Mouse (Mus musculus) splenic B cell, adult 2 months (primary cell): ENCODE measurements around the gene Lrrc73.

Source experiments
- DNase-seq: peaks from one replicate; pipeline ENCODE4 v3.0.0-alpha.2; 2011; ENCODE audit warnings: low read depth, low spot score
- H3K27me3 ChIP-seq: 2 replicates; pipeline ENCODE4 v1.6.1; 2012; ENCODE audit warnings: mild to moderate bottlenecking, low read length, moderate library complexity, mixed read lengths; ENCODE audit not compliant: control insufficient read depth, poor library complexity, insufficient read depth, severe bottlenecking
- H3K36me3 ChIP-seq: 2 replicates; pipeline ENCODE4 v1.6.1; 2012; ENCODE audit warnings: mild to moderate bottlenecking, low read length, moderate library complexity, mixed read lengths; ENCODE audit not compliant: control insufficient read depth, poor library complexity, insufficient read depth, severe bottlenecking

Lrrc73 gene

GRCm38 (mm10) chr17:46248189-46248522 lies 5.2 kb upstream of the Lrrc73 start:
- peaks cover 6% of the 10 kb centered on the region for H3K36me3 ChIP-seq
- DNase-seq, result no peak
- no peaks in the 10 kb centered on the region for H3K27me3 ChIP-seq

DNA sequence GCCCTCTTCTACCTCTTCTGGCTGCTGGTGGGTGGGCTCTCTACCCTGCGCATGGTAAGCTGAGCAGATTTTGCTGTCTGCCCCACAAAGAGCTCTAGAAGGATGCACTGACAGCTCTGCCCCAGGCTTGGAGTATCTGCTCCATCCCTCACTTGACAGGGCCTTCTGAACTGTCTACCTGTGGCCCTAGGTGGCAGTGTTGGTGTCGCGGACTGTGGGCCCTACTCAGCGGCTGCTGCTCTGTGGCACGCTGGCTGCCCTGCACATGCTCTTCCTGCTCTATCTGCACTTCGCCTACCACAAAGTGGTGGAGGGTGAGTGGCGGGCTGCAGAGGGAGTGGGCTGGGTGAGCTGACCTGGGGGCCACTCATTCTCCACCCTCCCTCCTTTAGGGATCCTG lies 2.2 kb upstream of the Lrrc73 start:
- H3K36me3 ChIP-seq, result peaks cover 6% of the 10 kb centered on the region
- H3K27me3 ChIP-seq, result no peaks in the 10 kb centered on the region
- DNase-seq, result peak; percentile 38

DNA sequence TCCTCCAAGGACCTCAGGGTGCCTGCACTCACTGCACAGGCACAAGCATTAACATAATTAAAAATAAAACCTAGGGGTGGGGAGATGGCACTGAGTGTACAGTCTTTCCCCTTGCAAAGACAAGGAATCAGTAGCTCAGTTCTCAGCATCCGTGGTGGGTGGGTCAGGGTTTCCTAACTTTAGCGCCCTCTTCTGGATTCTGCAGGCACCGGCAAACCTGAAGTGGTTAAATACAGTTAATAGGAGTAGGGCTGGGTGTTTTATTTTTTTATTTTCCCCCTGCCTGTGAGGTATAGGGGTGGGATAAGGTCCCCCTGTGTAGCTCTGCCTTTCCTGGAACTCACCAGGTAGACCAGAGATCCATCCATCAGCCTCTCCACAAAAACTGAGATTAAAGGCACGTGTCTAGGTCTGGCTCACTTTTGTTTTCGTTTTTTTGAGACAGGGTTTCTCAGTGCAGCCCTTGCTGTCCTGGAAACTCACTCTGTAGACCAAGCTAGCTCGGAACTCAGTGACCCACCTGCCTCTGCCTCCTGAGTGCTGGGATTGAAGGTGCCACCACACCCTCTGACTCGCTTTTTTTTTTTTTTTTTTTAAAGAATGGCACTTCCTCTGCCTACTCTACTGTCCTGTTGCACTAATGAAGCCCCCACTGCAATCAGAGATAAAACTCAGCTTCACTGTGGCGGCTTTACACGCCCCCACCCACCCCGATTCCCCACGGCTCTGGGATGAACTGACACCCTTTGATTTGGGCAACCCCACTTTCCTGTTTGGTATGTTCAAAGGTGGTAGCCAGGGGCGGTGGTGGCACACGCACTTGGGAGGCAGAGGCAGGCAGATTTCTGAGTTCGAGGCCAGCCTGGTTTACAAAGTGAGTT lies 520 bp upstream of the Lrrc73 start:
- H3K27me3 ChIP-seq, result no peaks in the 10 kb centered on the region
- H3K36me3 ChIP-seq, result peaks cover 6% of the 10 kb centered on the region
- peak; percentile 59 for DNase-seq

GRCm38 (mm10) chr17:46254106-46254505 lies 775 bp downstream of the Lrrc73 start:
- Histone ChIP-seq H3K36me3 (peaks cover 7% of the 10 kb centered on the region), H3K27me3 (no peaks in the 10 kb centered on the region)
- no peak for DNase-seq

GRCm38 (mm10) chr17:46255147-46255546 lies 1.8 kb downstream of the Lrrc73 start:
- DNase-seq, result no peak
- Histone ChIP-seq H3K36me3 (peaks cover 9% of the 10 kb centered on the region), H3K27me3 (no peaks in the 10 kb centered on the region)

DNA sequence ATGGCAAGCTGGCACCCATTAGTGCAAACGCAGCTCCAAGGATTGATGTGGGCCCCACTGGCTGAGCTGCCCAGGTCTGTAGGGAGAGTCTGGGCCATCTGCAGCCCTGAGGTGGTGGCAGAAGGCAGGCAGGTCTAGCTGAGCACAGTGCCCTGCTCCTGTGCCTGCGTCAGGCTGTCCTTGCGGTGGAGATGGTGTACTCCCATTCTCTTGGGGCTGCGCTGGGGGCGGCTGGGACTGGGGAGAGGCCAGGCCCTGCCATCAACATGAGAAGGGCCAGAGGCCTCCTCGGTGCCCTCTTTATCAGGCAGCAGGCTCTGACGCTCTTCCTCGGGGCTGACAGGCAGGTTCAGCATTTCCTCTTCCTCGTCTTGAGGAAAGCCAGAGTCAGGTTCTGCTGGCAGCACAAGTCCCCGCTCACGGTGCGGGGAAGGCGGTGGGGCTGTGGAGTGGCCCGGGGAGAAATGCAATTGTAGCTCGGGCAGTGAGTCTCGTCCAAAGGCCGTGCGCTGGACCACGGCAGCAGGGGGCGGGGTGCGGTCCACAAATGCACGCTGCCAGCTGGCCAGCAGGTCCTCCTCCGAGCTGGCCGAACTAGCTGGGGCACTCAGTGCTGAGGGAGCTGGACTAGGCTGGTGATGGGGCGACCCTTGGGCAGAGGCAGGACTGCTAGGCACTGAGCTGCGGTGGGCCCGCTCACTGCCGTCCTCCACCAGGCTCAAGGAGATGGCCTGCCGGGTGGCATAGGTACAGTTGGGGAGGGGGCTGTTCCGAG lies 5.1 kb downstream of the Lrrc73 start:
- Histone ChIP-seq H3K36me3 (peaks cover 4% of the 10 kb centered on the region), H3K27me3 (no peaks in the 10 kb centered on the region)
- no peak for DNase-seq

DNA sequence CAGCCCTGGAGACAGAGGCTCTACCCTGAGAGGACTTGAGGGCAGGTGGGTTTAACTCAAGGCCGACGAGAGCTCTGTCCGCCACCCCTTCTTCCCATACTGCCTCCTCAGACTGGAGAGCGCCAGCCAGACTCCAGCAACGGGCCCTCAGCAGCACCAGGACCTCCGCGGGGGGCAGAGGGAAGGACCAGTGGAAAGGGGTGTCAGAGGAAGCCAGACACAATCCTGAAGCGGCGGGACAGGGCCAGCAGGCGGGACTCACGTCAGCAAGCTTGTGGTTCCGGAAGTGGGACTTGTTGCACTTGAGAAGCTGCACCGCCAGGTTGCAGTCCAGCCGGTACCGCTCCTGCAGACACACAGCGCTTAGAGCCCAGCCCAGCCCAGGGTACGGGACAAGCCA lies 6.3 kb downstream of the Lrrc73 start:
- Histone ChIP-seq H3K36me3 (peaks cover 6% of the 10 kb centered on the region), H3K27me3 (no peaks in the 10 kb centered on the region)
- DNase-seq, result no peak

- peaks cover 6% of the 10 kb centered on the region for H3K36me3 ChIP-seq
- no peak for DNase-seq
Observed at GRCm38 (mm10) chr17:46262201-46262694, 8.9 kb downstream of the Lrrc73 start.

DNA sequence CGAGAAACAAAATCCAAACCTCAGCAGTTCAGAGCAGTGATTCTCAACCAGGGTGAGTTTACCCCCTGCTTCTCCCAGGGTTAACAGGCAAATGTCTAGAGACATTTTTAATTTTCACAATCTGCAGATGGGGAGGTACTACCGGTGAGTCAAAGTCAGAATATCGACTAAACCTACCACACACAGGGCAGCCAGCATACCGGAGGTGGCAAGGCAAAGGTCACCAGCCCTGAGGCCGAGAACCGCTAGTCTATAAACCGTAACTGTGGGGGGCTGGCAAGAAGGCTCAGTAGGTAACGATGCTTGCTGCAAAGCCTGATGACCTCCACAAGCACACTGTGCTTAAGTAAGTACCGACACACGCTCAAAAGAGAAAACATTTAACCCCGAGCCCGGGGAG lies 12.2 kb downstream of the Lrrc73 start:
- H3K36me3 ChIP-seq, result peaks cover 5% of the 10 kb centered on the region
- no peak for DNase-seq
- no peaks in the 10 kb centered on the region for H3K27me3 ChIP-seq

More at GRCm38 (mm10) chr17:46262201-46262694, 8.9 kb downstream of the Lrrc73 start:
- no peaks in the 10 kb centered on the region for H3K27me3 ChIP-seq

DNA sequence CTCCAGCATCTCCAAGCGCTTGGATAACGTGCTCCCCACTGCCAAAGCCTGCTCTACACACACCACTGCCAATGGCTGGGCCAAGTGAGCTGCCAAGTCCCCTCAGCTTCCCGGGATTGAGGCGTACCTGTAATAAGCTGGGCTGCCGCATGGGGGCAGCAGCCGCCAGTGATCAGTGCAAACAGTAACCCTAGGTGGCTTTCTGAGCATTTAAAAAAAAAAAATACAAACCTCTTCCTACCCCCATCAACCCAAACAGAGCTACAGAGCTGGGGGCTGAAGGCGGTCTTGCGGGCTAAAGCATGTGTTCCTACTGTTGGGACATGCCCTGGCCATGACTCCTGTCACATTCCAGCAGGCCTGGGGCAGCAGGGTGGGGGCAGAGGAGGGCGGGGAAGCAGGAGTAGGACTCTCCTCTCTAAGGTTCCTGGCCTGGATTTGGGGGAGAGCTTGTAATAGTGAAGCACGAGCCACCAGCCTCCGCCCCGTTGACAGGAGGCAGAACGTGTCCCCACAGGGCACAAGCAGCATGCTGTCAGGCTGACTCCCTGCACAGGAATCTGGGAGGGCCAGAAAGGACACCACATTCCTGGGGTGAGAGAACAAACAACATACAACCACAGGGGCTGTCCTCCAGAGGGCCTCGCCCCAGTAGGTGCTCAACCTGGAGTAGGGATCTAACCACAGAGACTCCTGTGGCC lies 12.7 kb downstream of the Lrrc73 start:
- Histone ChIP-seq H3K27me3 (no peaks in the 10 kb centered on the region), H3K36me3 (peaks cover 5% of the 10 kb centered on the region)
- DNase-seq, result peak; percentile 81

- H3K27me3 ChIP-seq, result no peaks in the 10 kb centered on the region
- peaks cover 5% of the 10 kb centered on the region for H3K36me3 ChIP-seq
- no peak for DNase-seq
Observed at GRCm38 (mm10) chr17:46266986-46267385, 13.7 kb downstream of the Lrrc73 start.

GRCm38 (mm10) chr17:46267511-46267910 lies 14.2 kb downstream of the Lrrc73 start:
- no peaks in the 10 kb centered on the region for H3K27me3 ChIP-seq
- H3K36me3 ChIP-seq, result peaks cover 5% of the 10 kb centered on the region
- no peak for DNase-seq

DNA sequence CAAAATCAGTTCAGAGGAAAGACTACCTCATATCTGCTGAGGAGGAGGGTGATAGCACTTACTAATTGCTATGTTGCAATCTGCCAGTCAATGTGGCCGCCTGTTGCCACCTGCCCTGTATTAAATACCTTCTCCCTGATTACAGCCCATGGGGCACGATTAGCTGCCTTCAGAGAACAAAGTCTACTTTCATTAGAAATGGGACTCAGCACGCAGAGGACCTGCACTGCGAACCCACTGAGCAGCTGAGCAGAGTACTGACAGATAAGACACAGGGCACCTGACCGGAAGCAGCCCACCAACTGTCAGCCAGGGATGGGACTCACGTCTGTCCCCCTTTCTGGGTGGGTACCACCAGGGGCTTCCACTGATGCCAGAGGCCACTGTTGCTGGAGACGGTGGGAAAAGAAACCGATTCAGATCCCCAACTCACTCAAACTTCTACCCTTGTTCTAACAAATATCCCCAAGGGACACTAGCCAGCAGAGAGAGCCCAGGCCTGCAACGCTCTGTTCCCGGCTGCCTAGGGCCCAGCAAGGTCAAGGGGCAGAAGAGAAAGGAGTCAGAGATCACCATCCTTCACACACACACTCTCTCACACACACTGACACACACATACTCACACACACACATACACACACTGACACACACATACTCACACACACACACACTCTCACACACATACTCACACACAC lies 14.8 kb downstream of the Lrrc73 start:
- Histone ChIP-seq H3K36me3 (peaks cover 4% of the 10 kb centered on the region), H3K27me3 (no peaks in the 10 kb centered on the region)
- no peak for DNase-seq

GRCm38 (mm10) chr17:46269771-46270534 lies 16.6 kb downstream of the Lrrc73 start:
- peaks cover 1% of the 10 kb centered on the region; the same call in 1 of the 2 replicates for H3K36me3 ChIP-seq
- DNase-seq, result no peak
- no peaks in the 10 kb centered on the region for H3K27me3 ChIP-seq
